Mouse (Mus musculus) MEL (cell line): ENCODE results near the gene Trak1. TPM values are rescaled to one million over a fixed set of nuclear protein-coding genes. Genes with fewer than 3 reads are reported as not detected.

Source experiments
- DNase-seq: peaks from one replicate; pipeline ENCODE4 v3.0.0; 2011; ENCODE audit warnings: low read depth, low spot score
- H3K27ac ChIP-seq: 2 replicates; pipeline ENCODE4 v1.5.1; 2012; ENCODE audit warnings: low read depth, mild to moderate bottlenecking, control low read depth, low read length, moderate library complexity; ENCODE audit not compliant: control insufficient read depth
- H3K27me3 ChIP-seq, 2 experiments: fragments of 150-350 bp in 1 of 2; sonication (generic) in 1 of 2; 2 replicates each; pipeline ENCODE4 v1.6.1; 2012; ENCODE audit warnings: low read length in 2 of 2, mild to moderate bottlenecking in 2 of 2, improper control_type of control experiment in 1 of 2, moderate library complexity in 1 of 2; ENCODE audit not compliant: insufficient read depth in 2 of 2, control insufficient read depth in 1 of 2
- H3K36me3 ChIP-seq, 2 experiments: 2 replicates each; pipeline ENCODE4 v1.6.1; 2012 to 2014; ENCODE audit warnings: low read length in 2 of 2, improper control_type of control experiment in 1 of 2, inconsistent platforms in 1 of 2, mild to moderate bottlenecking in 1 of 2; ENCODE audit not compliant: insufficient read depth in 2 of 2, control insufficient read depth in 1 of 2
- H3K4me1 ChIP-seq, 2 experiments: fragments of 150-350 bp in 1 of 2; sonication (generic) in 1 of 2; 2 replicates each; pipeline ENCODE4 v1.6.1; 2012; ENCODE audit warnings: low read length in 2 of 2, improper control_type of control experiment in 1 of 2, mild to moderate bottlenecking in 1 of 2; ENCODE audit not compliant: insufficient read depth in 2 of 2, control insufficient read depth in 1 of 2
- H3K4me3 ChIP-seq, 2 experiments: fragments of 150-350 bp in 1 of 2; sonication (generic) in 1 of 2; 2 replicates each; pipeline ENCODE4 v1.5.1; 2012; ENCODE audit warnings: low read depth in 2 of 2, low read length in 2 of 2, mild to moderate bottlenecking in 2 of 2, moderate library complexity in 2 of 2, control low read depth in 1 of 2, improper control_type of control experiment in 1 of 2; ENCODE audit not compliant: control insufficient read depth in 1 of 2, insufficient read depth in 1 of 2
- H3K79me2 ChIP-seq: 2 replicates; pipeline ENCODE4 v1.6.1; 2012; ENCODE audit warnings: mild to moderate bottlenecking, low read length, moderate library complexity; ENCODE audit not compliant: control insufficient read depth, poor library complexity, insufficient read depth
- H3K9ac ChIP-seq: 2 replicates; pipeline ENCODE4 v1.6.1; 2012; ENCODE audit warnings: low read depth, mild to moderate bottlenecking, control low read depth, low read length, moderate library complexity; ENCODE audit not compliant: control insufficient read depth, poor library complexity, severe bottlenecking
- H3K9me3 ChIP-seq: fragments of 150-350 bp; sonication (generic); replicated peaks from 2 replicates; pipeline ENCODE4 v1.6.1; 2012; ENCODE audit warnings: mild to moderate bottlenecking, low read length, improper control_type of control experiment, moderate library complexity; ENCODE audit not compliant: insufficient read depth
- CTCF ChIP-seq, 3 experiments: IDR thresholded peaks in 2 of 3; conservative IDR thresholded peaks in 1 of 3; 2 replicates each; pipeline ENCODE4 v1.5.1; 2011 to 2012; ENCODE audit warnings: low read length in 3 of 3, low read depth in 2 of 3, mild to moderate bottlenecking in 2 of 3, improper control_type of control experiment in 1 of 3, inconsistent platforms in 1 of 3, mixed read lengths in 1 of 3, moderate library complexity in 1 of 3; ENCODE audit not compliant: control insufficient read depth in 1 of 3, insufficient read depth in 1 of 3, poor library complexity in 1 of 3, severe bottlenecking in 1 of 3
- ELF1 ChIP-seq: IDR thresholded peaks from 2 replicates; pipeline ENCODE4 v1.6.1; 2014; ENCODE audit warnings: low read depth, mild to moderate bottlenecking, inconsistent platforms, low read length, improper control_type of control experiment, moderate library complexity
- GATA1 ChIP-seq: IDR thresholded peaks from 2 replicates; pipeline ENCODE4 v1.6.1; 2011; ENCODE audit warnings: low read depth, low read length, improper control_type of control experiment
- HCFC1 ChIP-seq: IDR thresholded peaks from 2 replicates; pipeline ENCODE4 v1.6.1; 2012; ENCODE audit warnings: low read depth, mild to moderate bottlenecking, inconsistent platforms, low read length, improper control_type of control experiment, moderate library complexity
- JUND ChIP-seq: IDR thresholded peaks from 2 replicates; pipeline ENCODE4 v1.6.1; 2011; ENCODE audit warnings: low read depth, mild to moderate bottlenecking, improper control_type of control experiment, low read length
- MAX ChIP-seq: IDR thresholded peaks from 2 replicates; pipeline ENCODE4 v1.6.1; 2011; ENCODE audit warnings: low read length, improper control_type of control experiment
- MAZ ChIP-seq: IDR thresholded peaks from 2 replicates; pipeline ENCODE4 v1.6.1; 2012; ENCODE audit warnings: low read depth, mild to moderate bottlenecking, inconsistent platforms, low read length, improper control_type of control experiment
- MEF2A ChIP-seq: IDR thresholded peaks from 2 replicates; pipeline ENCODE4 v1.6.1; 2014; ENCODE audit warnings: low read depth, mild to moderate bottlenecking, inconsistent platforms, low read length, improper control_type of control experiment; ENCODE audit not compliant: poor library complexity, insufficient replicate concordance, severe bottlenecking; ENCODE audit errors: extremely low read depth
- MYB ChIP-seq: IDR thresholded peaks from 2 replicates; pipeline ENCODE4 v1.6.1; 2011; ENCODE audit warnings: mild to moderate bottlenecking, low read depth, low read length, improper control_type of control experiment
- MYC ChIP-seq: IDR thresholded peaks from 2 replicates; pipeline ENCODE4 v1.6.1; 2011; ENCODE audit warnings: low read depth, mild to moderate bottlenecking, low read length, improper control_type of control experiment, moderate library complexity
- RAD21 ChIP-seq: IDR thresholded peaks from 2 replicates; pipeline ENCODE4 v1.6.1; 2011; ENCODE audit warnings: mild to moderate bottlenecking, low read depth, low read length, improper control_type of control experiment
- RCOR1 ChIP-seq: IDR thresholded peaks from 2 replicates; pipeline ENCODE4 v1.6.1; 2012; ENCODE audit warnings: low read depth, mild to moderate bottlenecking, inconsistent platforms, low read length, improper control_type of control experiment
- SIN3A ChIP-seq: IDR thresholded peaks from 2 replicates; pipeline ENCODE4 v1.6.1; 2012; ENCODE audit warnings: low read length, improper control_type of control experiment, inconsistent platforms
- TAL1 ChIP-seq: IDR thresholded peaks from 2 replicates; pipeline ENCODE4 v1.6.1; 2012; ENCODE audit warnings: mild to moderate bottlenecking, inconsistent platforms, low read length, moderate library complexity, mixed read lengths
- TCF12 ChIP-seq: IDR thresholded peaks from 2 replicates; pipeline ENCODE4 v1.6.1; 2014; ENCODE audit warnings: low read depth, mild to moderate bottlenecking, inconsistent platforms, low read length, improper control_type of control experiment, moderate library complexity
- UBTF ChIP-seq: IDR thresholded peaks from 2 replicates; pipeline ENCODE4 v1.6.1; 2012; ENCODE audit warnings: low read depth, mild to moderate bottlenecking, inconsistent platforms, low read length, improper control_type of control experiment, moderate library complexity, borderline replicate concordance; ENCODE audit not compliant: insufficient read depth
- USF1 ChIP-seq: IDR thresholded peaks from 2 replicates; pipeline ENCODE4 v1.6.1; 2014; ENCODE audit warnings: low read depth, mild to moderate bottlenecking, inconsistent platforms, low read length, improper control_type of control experiment, moderate library complexity
- ZC3H11A ChIP-seq: IDR thresholded peaks from 2 replicates; pipeline ENCODE4 v1.6.1; 2012; ENCODE audit warnings: low read depth, mild to moderate bottlenecking, inconsistent platforms, low read length, improper control_type of control experiment
- ZKSCAN1 ChIP-seq: IDR thresholded peaks from 2 replicates; pipeline ENCODE4 v1.6.1; 2012; ENCODE audit warnings: low read depth, mild to moderate bottlenecking, inconsistent platforms, low read length, improper control_type of control experiment, moderate library complexity
- ZNF384 ChIP-seq: IDR thresholded peaks from 2 replicates; pipeline ENCODE4 v1.6.1; 2012; ENCODE audit warnings: low read depth, mild to moderate bottlenecking, inconsistent platforms, low read length, improper control_type of control experiment
- polyA plus RNA-seq, 2 experiments: library from polyadenylated mRNA; stranded (reverse) in 1 of 2; unstranded in 1 of 2; fragments of >175 nt in 1 of 2; fragments of >200 nt in 1 of 2; gene quantifications; 2 replicates each; pipeline versions ENCODE4 v1.2.1 to v1.2.4; 2012; ENCODE audit warnings: low replicate concordance in 2 of 2, low read depth in 1 of 2; ENCODE audit not compliant: insufficient read length in 2 of 2, insufficient read depth in 1 of 2, missing spikeins in 1 of 2
- total RNA-seq: library from RNA; depleted of rRNA; stranded (reverse); fragments of 300-350 nt; gene quantifications from 2 replicates; pipeline ENCODE4 v1.2.3, GENCODE M21; 2012

The Trak1 gene
- total and polyA plus RNA-seq, 3 experiments, result 16.2 to 35.5 TPM; not detected in 1

DNA sequence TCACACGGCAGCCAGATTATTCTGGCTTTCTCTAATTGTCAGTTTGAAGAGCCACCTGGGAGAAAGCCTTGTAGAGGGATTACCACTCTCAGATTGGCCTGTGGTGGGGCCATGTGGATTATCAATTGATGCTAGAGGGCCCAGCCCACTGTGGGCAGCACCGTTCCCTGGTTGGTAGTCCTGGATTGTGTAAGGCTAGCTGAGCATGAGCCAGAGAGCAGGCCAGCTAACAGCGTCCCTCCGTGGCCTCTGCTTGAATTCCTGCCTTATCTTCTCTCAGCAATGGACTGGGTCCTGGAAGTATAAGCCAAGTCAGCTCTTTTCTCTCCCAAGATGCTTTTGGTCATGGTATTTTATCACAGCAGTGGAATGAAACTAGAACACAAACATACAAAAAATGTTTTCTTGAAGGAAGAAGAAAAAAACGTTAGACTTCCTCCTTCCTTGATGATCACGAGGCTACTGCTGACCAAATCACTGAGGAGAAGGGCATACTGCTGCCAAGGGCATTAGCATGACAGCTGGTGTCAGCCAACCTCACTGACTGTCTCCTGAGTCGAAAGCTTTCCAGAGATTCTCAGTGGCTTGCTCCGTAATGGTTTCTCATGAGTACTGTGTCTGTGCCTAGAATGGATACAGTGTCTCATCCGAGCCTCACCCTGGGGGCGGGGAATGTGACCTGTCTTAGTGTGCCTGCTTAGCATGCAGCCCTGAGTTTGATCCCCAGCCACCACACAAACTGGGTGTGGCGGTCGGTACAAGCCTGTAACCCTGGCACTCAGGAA lies 19.5 kb downstream of the Trak1 start:
- H3K4me1 ChIP-seq, result peaks cover 6 to 13% of the 10 kb centered on the region in 2 experiments
- H3K27me3 ChIP-seq, result no peaks in the 10 kb centered on the region
- H3K79me2 ChIP-seq, result peaks cover 16% of the 10 kb centered on the region
- no peak overlapping the region for H3K9ac ChIP-seq
- TF ChIP-seq MYB (no peak), USF1 (0 out of 2 replicates have a peak, but pooled peaks have one; percentile 33), ZKSCAN1 (no peak), ZNF384 (0 out of 2 replicates have a peak, but pooled peaks have one; percentile 41)
- H3K4me3 ChIP-seq, result no peak overlapping the region
- DNase-seq, result no peak
- H3K36me3 ChIP-seq, result peaks cover 0 to 9% of the 10 kb centered on the region in 2 experiments; a peak in 2 of 4 replicates
- peak overlapping the region; percentile 18; the same call in 1 of the 2 replicates for H3K27ac ChIP-seq
- H3K9me3 ChIP-seq, result no peaks in the 10 kb centered on the region

DNA sequence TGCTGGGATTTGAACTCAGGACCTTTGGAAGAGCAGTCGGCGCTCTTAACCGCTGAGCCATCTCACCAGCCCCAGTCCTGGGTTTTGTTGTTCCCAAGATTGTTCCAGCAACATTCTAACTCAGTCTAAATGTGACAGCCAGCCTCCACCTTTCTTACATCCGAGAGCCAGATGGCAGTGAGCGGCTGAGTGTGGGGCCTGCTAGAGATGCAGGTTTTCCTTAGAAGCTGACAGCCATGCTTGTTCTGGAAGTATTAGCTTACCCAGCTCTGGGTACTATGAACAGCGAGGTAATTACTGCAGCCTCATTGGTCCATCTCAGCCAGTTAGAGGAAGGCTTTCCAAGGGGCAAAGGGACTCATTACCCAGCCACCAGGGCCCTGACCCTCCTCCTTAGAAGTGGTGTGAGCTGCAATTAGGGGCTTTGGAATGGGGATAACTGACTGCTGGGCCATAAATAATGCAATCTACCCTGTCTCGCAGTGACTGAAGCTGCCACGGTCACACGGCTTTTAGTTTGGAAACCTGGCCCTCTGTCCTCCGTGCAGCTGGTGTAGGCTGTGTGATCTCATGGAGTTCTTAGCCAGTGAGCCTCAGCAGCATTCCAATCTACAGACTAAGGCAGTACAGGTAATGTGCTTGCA lies 22.1 kb downstream of the Trak1 start:
- Histone ChIP-seq H3K79me2 (peaks cover 16% of the 10 kb centered on the region), H3K9ac (no peak overlapping the region), H3K9me3 (no peaks in the 10 kb centered on the region), H3K27ac (no peak overlapping the region), H3K27me3 (no peaks in the 10 kb centered on the region), H3K36me3 (peaks cover 0 to 9% of the 10 kb centered on the region in 2 experiments; a peak in 2 of 4 replicates), H3K4me1 (peaks cover 6 to 9% of the 10 kb centered on the region in 2 experiments), H3K4me3 (no peak overlapping the region)
- TF ChIP-seq JUND, result no peak
- TF ChIP-seq TCF12, result no peak
- no peak for TF ChIP-seq GATA1
- no peak for TF ChIP-seq ZC3H11A
- TF ChIP-seq ELF1, result no peak
- TF ChIP-seq HCFC1, result no peak
- TF ChIP-seq MAZ, result no peak
- no peak for TF ChIP-seq CTCF (IDR thresholded peaks at IDR 0.05 in 2 of 3, conservative IDR thresholded peaks at IDR 0.05 in 1 of 3; ENCODE audit: control insufficient read depth in 1 of 3, insufficient read depth in 1 of 3, low read depth in 2 of 3, low read length in 3 of 3, poor library complexity in 1 of 3, severe bottlenecking in 1 of 3)
- no peak for TF ChIP-seq UBTF
- TF ChIP-seq MAX, result no peak
- TF ChIP-seq MEF2A, result no peak
- no peak for TF ChIP-seq MYC
- TF ChIP-seq TAL1, result no peak
- TF ChIP-seq MYB, result no peak
- no peak for TF ChIP-seq USF1
- TF ChIP-seq RAD21, result no peak
- TF ChIP-seq SIN3A, result no peak
- no peak for TF ChIP-seq RCOR1
- DNase-seq, result no peak
